Mouse (Mus musculus): Measurements from ENCODE around the gene Olfr250. TPM values are rescaled to one million over a fixed set of nuclear protein-coding genes. Genes with fewer than 3 reads are reported as not detected.
"Not testable (repeated sequence)": the region's sequence is repeated elsewhere in the genome, so short reads cannot be mapped to it uniquely, and the experiment has no call there.

Olfr250 gene
- not detected for total RNA-seq (2022)

GRCm38 (mm10) chr9:38366596-38366995 lies at the start of gene Olfr250:
Gene Olfr250 (plus strand): TSS chr9:38366896.
- DNase-seq (ENCODE audit: low spot score in 2 of 2): no peak

GRCm38 (mm10) chr9:38328760-38329159 lies 37.9 kb upstream of the Olfr250 start, which contains the start of gene Olfr25:
Gene Olfr25 (plus strand): TSS chr9:38329060.
- no peak for DNase-seq (ENCODE audit: low spot score in 2 of 2)

- DNase-seq (ENCODE audit: low spot score in 2 of 2): no peak
Observed at GRCm38 (mm10) chr9:38348111-38348510, 18.6 kb upstream of the Olfr250 start, which contains the start of gene Olfr898. Gene Olfr898 (plus strand): TSS chr9:38348411.

- DNase-seq (ENCODE audit: low spot score in 2 of 2): no peak
Observed at GRCm38 (mm10) chr9:38376786-38377185, 10.1 kb downstream of the Olfr250 start, which contains the start of gene Olfr251. Gene Olfr251 (plus strand): TSS chr9:38377086.

GRCm38 (mm10) chr9:38401398-38401797 lies 34.7 kb downstream of the Olfr250 start, which contains the start of gene Olfr147:
Gene Olfr147 (plus strand): TSS chr9:38401698.
- no peak for DNase-seq (ENCODE audit: low spot score in 2 of 2)

GRCm38 (mm10) chr9:38407502-38407901 lies 40.8 kb downstream of the Olfr250 start:
- DNase-seq (ENCODE audit: low spot score in 2 of 2): not testable (repeated sequence)

- DNase-seq (ENCODE audit: low spot score in 2 of 2): not testable (repeated sequence)
Observed at GRCm38 (mm10) chr9:38413502-38413901, 46.8 kb downstream of the Olfr250 start.

Other genes with a start within 250 kb of the Olfr250 start
- not detected for gene Olfr890, start 224.4 kb upstream of the Olfr250 start, total RNA-seq (2022)
- gene Olfr891, start 186.1 kb upstream of the Olfr250 start, total RNA-seq (2022): not detected
- gene Olfr893, start 158.5 kb upstream of the Olfr250 start, total RNA-seq (2022): not detected
- gene Olfr894, start 148.8 kb upstream of the Olfr250 start, total RNA-seq (2022): not detected
- not detected for gene Olfr143, start 114.1 kb upstream of the Olfr250 start, total RNA-seq (2022)
- not detected for gene Olfr895, start 99.0 kb upstream of the Olfr250 start, total RNA-seq (2022)
- not detected for gene Olfr896-ps1, start 75.8 kb upstream of the Olfr250 start, total RNA-seq (2022)
- gene Olfr25, start 37.8 kb upstream of the Olfr250 start, total RNA-seq (2022): not detected
- not detected for gene Olfr898, start 18.5 kb upstream of the Olfr250 start, total RNA-seq (2022)
- gene Olfr251, start 10.2 kb downstream of the Olfr250 start, total RNA-seq (2022): not detected
- not detected for gene Olfr147, start 34.8 kb downstream of the Olfr250 start, total RNA-seq (2022)
- gene Olfr901, start 62.6 kb downstream of the Olfr250 start, total RNA-seq (2022): not detected
- not detected for gene Olfr902, start 80.8 kb downstream of the Olfr250 start, total RNA-seq (2022)
- not detected for gene Olfr904, start 96.2 kb downstream of the Olfr250 start, total RNA-seq (2022)
- not detected for gene Olfr905, start 104.2 kb downstream of the Olfr250 start, total RNA-seq (2022)
- not detected for gene Olfr906, start 120.2 kb downstream of the Olfr250 start, total RNA-seq (2022)
- gene Olfr907, start 128.9 kb downstream of the Olfr250 start, total RNA-seq (2022): not detected
- gene Olfr911-ps1, start 154.7 kb downstream of the Olfr250 start, total RNA-seq (2022): not detected
- not detected for gene Olfr910, start 171.0 kb downstream of the Olfr250 start, total RNA-seq (2022)
- not detected for gene Olfr912, start 213.3 kb downstream of the Olfr250 start, total RNA-seq (2022)
- not detected for gene Olfr913, start 225.9 kb downstream of the Olfr250 start, total RNA-seq (2022)
- gene Olfr914, start 238.2 kb downstream of the Olfr250 start, total RNA-seq (2022): not detected

All from gastrocnemius, adult 8-10 months (tissue).